Mouse (Mus musculus): ENCODE measurements around the gene Arhgap32.

Gene Arhgap32

GRCm38 (mm10) chr9:32208071-32208470 is 92.1 kb downstream of the Arhgap32 start:
- DNase-seq: no peak

- no peak for DNase-seq
These were observed 101.1 kb downstream of the Arhgap32 start for GRCm38 (mm10) chr9:32216820-32217567.

- no peak for DNase-seq
These were observed 103.5 kb downstream of the Arhgap32 start for GRCm38 (mm10) chr9:32219400-32219799.

GRCm38 (mm10) chr9:32222184-32222583 is 106.2 kb downstream of the Arhgap32 start:
- DNase-seq: no peak

GRCm38 (mm10) chr9:32223739-32224529 is 108.0 kb downstream of the Arhgap32 start:
- DNase-seq: peak; percentile 82

GRCm38 (mm10) chr9:32224937-32225336 is 109.0 kb downstream of the Arhgap32 start:
- DNase-seq: no peak

GRCm38 (mm10) chr9:32225584-32225983 is 109.6 kb downstream of the Arhgap32 start:
- no peak for DNase-seq

GRCm38 (mm10) chr9:32227034-32227433 is 111.1 kb downstream of the Arhgap32 start:
- peak; percentile 49 for DNase-seq

- DNase-seq: no peak
These were observed 117.7 kb downstream of the Arhgap32 start for GRCm38 (mm10) chr9:32233593-32233992.

GRCm38 (mm10) chr9:32234767-32235489 is 119.0 kb downstream of the Arhgap32 start:
- no peak for DNase-seq

- no peak for DNase-seq
These were observed 123.0 kb downstream of the Arhgap32 start for GRCm38 (mm10) chr9:32238899-32239298.

GRCm38 (mm10) chr9:32239427-32239826 is 123.5 kb downstream of the Arhgap32 start:
- DNase-seq: no peak

GRCm38 (mm10) chr9:32240449-32240848 is 124.5 kb downstream of the Arhgap32 start:
- DNase-seq: no peak

- no peak for DNase-seq
These were observed 125.8 kb downstream of the Arhgap32 start for GRCm38 (mm10) chr9:32241637-32242199.

GRCm38 (mm10) chr9:32242921-32243617 is 127.1 kb downstream of the Arhgap32 start:
- peak; percentile 93 for DNase-seq

GRCm38 (mm10) chr9:32245237-32245636 is 129.3 kb downstream of the Arhgap32 start:
- DNase-seq: peak; percentile 33

- no peak for DNase-seq
These were observed 130.3 kb downstream of the Arhgap32 start for GRCm38 (mm10) chr9:32246123-32246716.

- DNase-seq: no peak
These were observed 134.6 kb downstream of the Arhgap32 start for GRCm38 (mm10) chr9:32250486-32250885.

GRCm38 (mm10) chr9:32253721-32254120 is 137.8 kb downstream of the Arhgap32 start:
- no peak for DNase-seq

- DNase-seq: no peak
These were observed 141.4 kb downstream of the Arhgap32 start for GRCm38 (mm10) chr9:32257365-32257764.

GRCm38 (mm10) chr9:32257882-32258281 is 141.9 kb downstream of the Arhgap32 start:
- no peak for DNase-seq

- DNase-seq: peak; percentile 84
These were observed 156.0 kb downstream of the Arhgap32 start for GRCm38 (mm10) chr9:32271896-32272444.

All from kidney, adult 9 months (tissue).